Mouse (Mus musculus): ENCODE measurements around the gene Tcte1. TPM values are rescaled to one million over a fixed set of nuclear protein-coding genes. Genes with fewer than 3 reads are reported as not detected.

Gene Tcte1
- polyA plus RNA-seq, 1 experiment, result not detected

DNA sequence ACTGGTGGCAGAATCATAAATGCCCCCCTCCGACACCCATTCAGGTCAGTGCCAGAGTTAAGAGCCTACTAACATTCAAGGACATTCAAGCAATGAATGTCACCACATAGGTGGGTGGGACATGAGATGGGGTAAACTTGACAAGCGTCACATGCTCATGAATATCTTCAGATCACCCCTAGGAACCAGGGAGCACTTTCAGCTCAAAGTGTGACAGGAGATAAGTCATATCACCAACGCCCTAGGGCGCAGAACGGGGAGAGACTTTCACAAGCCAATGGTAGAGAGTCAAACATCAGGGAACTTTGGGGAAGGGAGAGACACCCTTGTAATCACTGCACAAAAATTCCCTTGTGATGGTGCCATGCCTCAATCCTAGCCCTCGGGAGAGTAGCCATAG lies 59.0 kb downstream of the Tcte1 start:
- peak overlapping the region; percentile 25 for H3K4me3 ChIP-seq (replicated peaks)
- no peaks in the 10 kb centered on the region; the same call in 1 of the 2 replicates for H3K27me3 ChIP-seq (ENCODE audit: control insufficient read depth)
- H3K36me3 ChIP-seq (ENCODE audit: control insufficient read depth), result peaks cover 44% of the 10 kb centered on the region
- TF ChIP-seq TAL1 (IDR thresholded peaks at IDR 0.05; ENCODE audit: low read length) (peak; percentile 24; the same call in 1 of the 3 replicates), GATA1 (IDR thresholded peaks at IDR 0.05; ENCODE audit: low read length) (peak; percentile 58)
- H3K4me1 ChIP-seq (ENCODE audit: control insufficient read depth), result peaks cover 79% of the 10 kb centered on the region
- peaks cover 9% of the 10 kb centered on the region for H3K9me3 ChIP-seq (ENCODE audit: control insufficient read depth, low read length)

DNA sequence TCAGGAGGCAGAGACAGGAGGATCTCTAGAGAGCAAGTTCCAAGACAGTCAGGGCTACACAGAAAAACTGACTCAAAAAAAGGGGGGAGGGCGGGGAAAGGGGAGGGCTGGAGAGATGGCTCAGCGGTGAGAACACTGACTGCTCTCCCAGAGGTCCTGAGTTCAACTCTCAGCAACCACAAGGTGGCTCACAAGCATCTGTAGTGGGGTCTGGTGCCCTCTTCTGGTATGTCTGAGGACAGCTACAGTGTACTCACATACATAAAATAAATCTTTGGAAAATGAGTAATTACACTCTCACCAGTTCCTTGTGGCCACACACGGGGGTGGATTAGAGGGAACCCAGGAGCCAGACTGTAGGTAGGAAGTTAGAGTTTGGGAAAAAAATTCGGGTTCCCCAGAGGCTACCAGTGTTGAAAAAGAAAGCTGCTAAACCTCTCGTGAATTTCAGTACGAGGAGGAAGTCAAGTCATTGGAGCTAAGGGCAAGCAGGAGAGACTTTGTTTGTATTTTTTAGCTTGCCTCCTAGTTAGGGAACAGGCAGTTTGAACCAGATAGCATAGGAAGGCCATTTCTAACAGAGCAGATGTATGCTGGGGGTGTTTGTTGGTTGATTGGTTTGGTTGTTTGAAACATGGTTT lies 59.6 kb downstream of the Tcte1 start:
- H3K4me1 ChIP-seq (ENCODE audit: control insufficient read depth), result peaks cover 79% of the 10 kb centered on the region
- no peaks in the 10 kb centered on the region; the same call in 1 of the 2 replicates for H3K27me3 ChIP-seq (ENCODE audit: control insufficient read depth)
- peaks cover 51% of the 10 kb centered on the region for H3K36me3 ChIP-seq (ENCODE audit: control insufficient read depth)
- H3K9me3 ChIP-seq (ENCODE audit: control insufficient read depth, low read length), result peaks cover 10% of the 10 kb centered on the region
- TF ChIP-seq GATA1 (IDR thresholded peaks at IDR 0.05; ENCODE audit: low read length) (no peak), TAL1 (IDR thresholded peaks at IDR 0.05; ENCODE audit: low read length) (no peak)
- peak overlapping the region; percentile 25 for H3K4me3 ChIP-seq (replicated peaks)

DNA sequence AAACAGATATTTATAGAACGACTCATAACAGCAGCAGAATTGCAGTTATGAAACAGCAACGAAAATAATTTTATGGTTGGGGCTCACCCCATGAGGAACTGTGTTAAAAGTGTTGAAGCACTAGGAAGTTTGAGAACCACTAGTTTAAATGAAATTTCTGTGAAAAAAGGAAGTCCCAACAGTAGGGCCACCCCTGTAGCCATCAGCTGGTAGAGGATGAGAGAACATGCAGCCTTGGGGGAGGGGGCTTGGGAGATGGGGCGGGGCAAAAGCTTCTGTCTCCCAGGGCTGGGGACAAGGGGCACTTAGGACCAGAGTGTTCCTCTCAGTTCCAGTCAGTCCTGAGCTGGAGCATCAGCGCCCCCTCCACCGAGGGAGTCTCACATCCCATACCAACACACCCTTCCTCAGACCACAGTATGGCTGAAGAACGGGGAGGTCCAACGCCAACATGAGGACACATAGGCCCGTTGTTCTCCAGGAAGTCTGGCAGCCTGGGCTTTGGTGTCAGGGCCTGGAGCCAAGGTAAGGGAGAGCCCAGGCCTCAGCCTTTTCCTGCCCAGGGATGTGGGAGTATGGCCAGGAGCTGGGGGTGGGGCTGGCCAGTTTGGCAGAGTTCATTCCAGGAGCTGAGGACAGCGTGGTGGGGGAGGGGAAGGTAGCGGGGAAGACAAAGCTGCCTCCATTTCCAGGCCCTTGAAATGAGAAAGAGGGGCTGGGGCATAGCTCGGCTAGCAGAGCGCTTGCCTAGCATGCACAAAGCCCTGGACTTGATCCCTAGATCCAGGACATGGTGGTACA lies 61.1 kb downstream of the Tcte1 start:
- H3K36me3 ChIP-seq (ENCODE audit: control insufficient read depth), result peaks cover 65% of the 10 kb centered on the region
- no peak for TF ChIP-seq TAL1 (IDR thresholded peaks at IDR 0.05; ENCODE audit: low read length)
- no peak for TF ChIP-seq GATA1 (IDR thresholded peaks at IDR 0.05; ENCODE audit: low read length)
- H3K4me1 ChIP-seq (ENCODE audit: control insufficient read depth), result peaks cover 84% of the 10 kb centered on the region
- H3K27me3 ChIP-seq (ENCODE audit: control insufficient read depth), result no peaks in the 10 kb centered on the region; the same call in 1 of the 2 replicates
- peaks cover 16% of the 10 kb centered on the region for H3K9me3 ChIP-seq (ENCODE audit: control insufficient read depth, low read length)
- no peak overlapping the region for H3K4me3 ChIP-seq (replicated peaks)

- H3K4me1 ChIP-seq (ENCODE audit: control insufficient read depth), result peaks cover 84% of the 10 kb centered on the region
- no peak overlapping the region for H3K4me3 ChIP-seq (replicated peaks)
- H3K27me3 ChIP-seq (ENCODE audit: control insufficient read depth), result no peaks in the 10 kb centered on the region; the same call in 1 of the 2 replicates
- H3K9me3 ChIP-seq (ENCODE audit: control insufficient read depth, low read length), result peaks cover 16% of the 10 kb centered on the region
- peaks cover 74% of the 10 kb centered on the region for H3K36me3 ChIP-seq (ENCODE audit: control insufficient read depth)
- TF ChIP-seq TAL1 (IDR thresholded peaks at IDR 0.05; ENCODE audit: low read length) (no peak), GATA1 (IDR thresholded peaks at IDR 0.05; ENCODE audit: low read length) (no peak)
Observed at GRCm38 (mm10) chr17:45584939-45585678, 61.9 kb downstream of the Tcte1 start.

- no peaks in the 10 kb centered on the region; the same call in 1 of the 2 replicates for H3K27me3 ChIP-seq (ENCODE audit: control insufficient read depth)
- H3K4me3 ChIP-seq (replicated peaks), result no peak overlapping the region
- H3K4me1 ChIP-seq (ENCODE audit: control insufficient read depth), result peaks cover 87% of the 10 kb centered on the region
- peaks cover 16% of the 10 kb centered on the region for H3K9me3 ChIP-seq (ENCODE audit: control insufficient read depth, low read length)
- peaks cover 81% of the 10 kb centered on the region for H3K36me3 ChIP-seq (ENCODE audit: control insufficient read depth)
- TF ChIP-seq GATA1 (IDR thresholded peaks at IDR 0.05; ENCODE audit: low read length) (no peak), TAL1 (IDR thresholded peaks at IDR 0.05; ENCODE audit: low read length) (no peak)
Observed at GRCm38 (mm10) chr17:45585725-45586448, 62.7 kb downstream of the Tcte1 start.

GRCm38 (mm10) chr17:45586449-45586837 lies 63.2 kb downstream of the Tcte1 start:
- Histone ChIP-seq H3K4me1 (ENCODE audit: control insufficient read depth) (peaks cover 87% of the 10 kb centered on the region), H3K9me3 (ENCODE audit: control insufficient read depth, low read length) (peaks cover 16% of the 10 kb centered on the region), H3K36me3 (ENCODE audit: control insufficient read depth) (peaks cover 87% of the 10 kb centered on the region), H3K4me3 (replicated peaks) (no peak overlapping the region), H3K27me3 (ENCODE audit: control insufficient read depth) (no peaks in the 10 kb centered on the region; the same call in 1 of the 2 replicates)
- TF ChIP-seq GATA1 (IDR thresholded peaks at IDR 0.05; ENCODE audit: low read length) (no peak), TAL1 (IDR thresholded peaks at IDR 0.05; ENCODE audit: low read length) (no peak)

GRCm38 (mm10) chr17:45588370-45588769 lies 65.1 kb downstream of the Tcte1 start:
- peaks cover 87% of the 10 kb centered on the region for H3K4me1 ChIP-seq (ENCODE audit: control insufficient read depth)
- H3K4me3 ChIP-seq (replicated peaks), result no peak overlapping the region
- TF ChIP-seq GATA1 (IDR thresholded peaks at IDR 0.05; ENCODE audit: low read length) (no peak), TAL1 (IDR thresholded peaks at IDR 0.05; ENCODE audit: low read length) (no peak)
- peaks cover 16% of the 10 kb centered on the region for H3K9me3 ChIP-seq (ENCODE audit: control insufficient read depth, low read length)
- peaks cover 99% of the 10 kb centered on the region for H3K36me3 ChIP-seq (ENCODE audit: control insufficient read depth)
- no peaks in the 10 kb centered on the region; the same call in 1 of the 2 replicates for H3K27me3 ChIP-seq (ENCODE audit: control insufficient read depth)

DNA sequence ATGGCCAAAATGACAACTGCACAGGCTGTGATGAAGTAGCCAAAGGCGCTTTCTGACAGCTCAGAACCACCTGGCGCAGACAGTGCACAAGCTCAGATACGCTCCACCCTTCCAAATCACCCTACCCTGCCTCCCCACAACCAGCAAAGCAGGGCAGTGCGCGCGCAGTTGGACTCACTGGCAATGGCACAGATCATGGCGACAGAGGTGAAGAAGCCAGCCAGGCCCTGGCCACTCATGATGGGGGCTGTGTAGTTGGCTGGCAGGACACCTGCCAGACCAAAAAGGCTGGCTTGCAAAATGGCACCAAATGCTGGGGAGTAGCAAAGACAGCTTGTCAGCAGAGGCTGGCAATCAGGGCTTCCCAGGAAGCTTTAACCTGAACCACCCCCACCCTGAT lies 66.0 kb downstream of the Tcte1 start:
- TF ChIP-seq GATA1 (IDR thresholded peaks at IDR 0.05; ENCODE audit: low read length) (no peak), TAL1 (IDR thresholded peaks at IDR 0.05; ENCODE audit: low read length) (no peak)
- peaks cover 86% of the 10 kb centered on the region for H3K4me1 ChIP-seq (ENCODE audit: control insufficient read depth)
- peaks cover 96% of the 10 kb centered on the region for H3K36me3 ChIP-seq (ENCODE audit: control insufficient read depth)

More for the DNA sequence above, 66.0 kb downstream of the Tcte1 start:
- peaks cover 16% of the 10 kb centered on the region for H3K9me3 ChIP-seq (ENCODE audit: control insufficient read depth, low read length)
- no peak overlapping the region for H3K4me3 ChIP-seq (replicated peaks)
- H3K27me3 ChIP-seq (ENCODE audit: control insufficient read depth), result no peaks in the 10 kb centered on the region; the same call in 1 of the 2 replicates
